Mouse (Mus musculus) bone marrow, adult 2 months (tissue): ENCODE results near the gene Nelfb.

Experiments used
- CTCF ChIP-seq: fragments of 200-500 bp; IDR thresholded peaks from 2 replicates; pipeline ENCODE4 v1.5.1; 2011; ENCODE audit warnings: low read length, control low read depth; ENCODE audit not compliant: control insufficient read depth, insufficient read depth
- POLR2A ChIP-seq: fragments of 200-500 bp; IDR thresholded peaks from 2 replicates; pipeline ENCODE4 v1.6.1; 2011; ENCODE audit warnings: low read depth, mild to moderate bottlenecking, control low read depth, low read length, borderline replicate concordance; ENCODE audit not compliant: control insufficient read depth

DNA sequence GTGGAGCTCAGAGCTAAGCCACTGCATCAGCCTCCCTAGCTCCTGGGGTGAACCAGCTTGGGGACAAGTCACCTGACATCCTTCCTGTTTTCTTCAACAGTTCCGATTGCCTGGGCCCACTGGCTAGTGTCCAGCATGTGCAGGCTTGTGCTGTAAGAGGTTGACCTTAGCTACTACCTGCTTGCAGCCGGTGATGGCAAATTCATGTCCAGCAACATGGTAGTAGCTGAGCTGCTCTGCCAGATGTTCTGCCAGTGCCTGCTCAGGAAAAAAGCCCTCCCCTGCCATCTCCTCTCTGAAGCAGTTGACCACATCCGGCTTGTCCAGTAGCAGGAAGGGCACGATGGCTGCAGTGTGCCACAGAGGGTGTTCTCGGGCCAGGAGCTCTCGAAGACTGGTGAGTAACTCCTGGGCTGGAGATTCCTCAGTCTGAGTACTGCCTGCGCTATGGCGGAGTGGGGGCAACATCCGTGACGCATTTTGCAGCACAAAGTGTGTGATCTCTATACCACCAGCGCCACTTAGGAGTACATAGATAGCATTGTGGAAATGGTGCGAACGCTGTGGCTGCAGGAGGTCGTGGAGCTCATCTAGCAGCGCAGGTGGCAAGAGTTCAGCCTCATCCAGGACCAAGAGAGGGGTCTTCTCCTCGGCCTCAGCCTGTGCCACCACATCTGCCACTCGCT lies 16.7 kb downstream of the Nelfb start:
- no peak for TF ChIP-seq POLR2A
- TF ChIP-seq CTCF = no peak
